ENCODE assay signal across 14 mouse cellular contexts in the genomic region with DNA sequence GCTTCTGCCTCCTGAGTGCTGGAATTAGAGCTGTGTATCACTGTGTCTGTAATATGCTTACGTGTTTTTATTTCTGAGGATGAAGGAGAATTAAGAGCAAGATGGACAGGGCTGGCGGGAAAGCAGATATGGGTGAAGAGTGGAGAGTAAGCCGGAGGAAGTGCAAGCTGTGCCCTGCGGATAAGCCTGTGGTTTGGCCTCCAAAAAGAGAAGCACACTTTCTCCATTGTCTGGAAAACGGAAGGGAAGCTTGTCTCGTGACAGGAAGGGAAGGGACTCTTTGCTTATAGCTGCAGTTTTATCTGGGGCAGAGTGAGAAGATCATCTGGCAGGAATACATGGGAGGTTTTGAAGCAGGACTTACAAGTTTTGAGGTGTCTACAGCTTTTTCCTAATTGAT. TPM values are rescaled to one million over a fixed set of nuclear protein-coding genes. Genes with fewer than 3 reads are reported as not detected.
DNase-seq lines count a peak whose midpoint lies in the region; ATAC-seq and TF ChIP-seq lines count a peak whose summit lies in the region.
"Had no signal": no experiment of that assay in that cellular context is flagged by ENCODE, and none has a peak within 500 bp of the region (broad histone marks: within the 10 kb centered on the region; RNA-seq: fewer than 3 reads in every experiment).

No protein-coding gene starts in this region.

- no peak overlapping the region for H3K4me3 ChIP-seq in heart, embryonic 12.5 days
- peak overlapping the region; percentile 38; the same call in 1 of the 2 replicates for H3K4me3 ChIP-seq in bone marrow macrophage, adult 2 months (ENCODE audit: insufficient read depth, low read length)
- no peak overlapping the region for H3K4me3 ChIP-seq in hindbrain, embryonic 11.5 days (ENCODE audit: low read depth, low read length)
- H3K4me3 ChIP-seq: heart, embryonic 15.5 days had no signal

- TF ChIP-seq CTCF in bone marrow macrophage, adult 2 months (IDR thresholded peaks at IDR 0.05; ENCODE audit: low read depth, low read length): no peak

- H3K27me3 ChIP-seq in heart, embryonic 12.5 days (replicated peaks): no peaks in the 10 kb centered on the region
- H3K27me3 ChIP-seq in hindbrain, embryonic 11.5 days (ENCODE audit: control insufficient read depth, insufficient read depth, low read length): no peaks in the 10 kb centered on the region
- H3K27me3 ChIP-seq: CH12.LX; heart, embryonic 15.5 days had no signal

- peak; percentile 97 for DNase-seq in heart, adult 11 months
- DNase-seq in heart, postnatal 4 days: peak; percentile 19
- no peak for DNase-seq in hindbrain, embryonic 11.5 days (ENCODE audit: low spot score)
- no peak for DNase-seq in frontal cortex, adult 2 months (ENCODE audit: extremely low spot score in 1 of 2, low spot score in 1 of 2)
- DNase-seq in kidney, adult 18-20 months: no peak
- DNase-seq: adrenal gland, postnatal 25 days; kidney, postnatal 4 days had no signal

- H3K4me1 ChIP-seq in heart, embryonic 12.5 days (replicated peaks): peaks cover 13% of the 10 kb centered on the region
- H3K4me1 ChIP-seq in bone marrow macrophage, adult 2 months (ENCODE audit: control insufficient read depth, insufficient read depth, low read length): peaks cover 70% of the 10 kb centered on the region
- no peaks in the 10 kb centered on the region for H3K4me1 ChIP-seq in hindbrain, embryonic 11.5 days (replicated peaks; ENCODE audit: control insufficient read depth, insufficient read depth, low read length)

- no peak for ATAC-seq in heart, embryonic 12.5 days (ENCODE audit: insufficient number of reproducible peaks, low FRiP score)
- peak; percentile 87 for ATAC-seq in megakaryocyte, adult 5-6 weeks (ENCODE audit: poor library complexity, severe bottlenecking)
- no peak for ATAC-seq in hindbrain, embryonic 11.5 days (ENCODE audit: low FRiP score)

- no peak for TF ChIP-seq POLR2A in bone marrow macrophage, adult 2 months (IDR thresholded peaks at IDR 0.05; ENCODE audit: borderline replicate concordance, low read depth, low read length)

- no peaks in the 10 kb centered on the region for H3K9me3 ChIP-seq in heart, embryonic 12.5 days (replicated peaks)
- H3K9me3 ChIP-seq in hindbrain, embryonic 11.5 days (ENCODE audit: control insufficient read depth, low read length): no peaks in the 10 kb centered on the region
- H3K9me3 ChIP-seq: heart, embryonic 15.5 days had no signal

- H3K27ac ChIP-seq in heart, embryonic 12.5 days (ENCODE audit: poor library complexity, severe bottlenecking): no peak overlapping the region; the same call in 1 of the 2 replicates
- H3K27ac ChIP-seq in bone marrow macrophage, adult 2 months (ENCODE audit: insufficient read depth, low read depth, low read length): peak overlapping the region; percentile 97
- no peak overlapping the region for H3K27ac ChIP-seq in hindbrain, embryonic 11.5 days (ENCODE audit: low read depth, low read length)
- H3K27ac ChIP-seq: heart, embryonic 15.5 days had no signal

- H3K9ac ChIP-seq in heart, embryonic 12.5 days: no peak overlapping the region
- no peak overlapping the region for H3K9ac ChIP-seq in hindbrain, embryonic 11.5 days (ENCODE audit: low read depth, low read length)
- H3K9ac ChIP-seq: heart, embryonic 15.5 days had no signal

- H3K36me3 ChIP-seq in heart, embryonic 12.5 days: no peaks in the 10 kb centered on the region
- no peaks in the 10 kb centered on the region for H3K36me3 ChIP-seq in hindbrain, embryonic 11.5 days (ENCODE audit: control insufficient read depth, insufficient read depth, low read length)
- H3K36me3 ChIP-seq: heart, embryonic 15.5 days had no signal

- H3K4me2 ChIP-seq in heart, embryonic 12.5 days: no peak overlapping the region
- H3K4me2 ChIP-seq in hindbrain, embryonic 11.5 days (replicated peaks; ENCODE audit: low read depth, low read length): no peak overlapping the region
- H3K4me2 ChIP-seq: heart, embryonic 15.5 days had no signal

- WGBS in heart, embryonic 12.5 days: 49% methylated on average over 6 of the region's 6 CpGs
- 76% methylated on average over 6 of the region's 6 CpGs for WGBS in hindbrain, embryonic 11.5 days

RNA-seq across cellular contexts. Expression of a gene that starts 51.0 kb away (rescaled TPM):
- polyA plus RNA-seq in heart, embryonic 12.5 days (2016; fragmentation: Nextera tagmentation; extraction: Ambion mirVana): 0.09 TPM in 1 of 2 replicates, not detected in the other
- polyA plus RNA-seq in bone marrow macrophage, adult 2 months (2012; ENCODE audit: insufficient read depth, insufficient read length, missing spikeins): 0.47 TPM in 1 of 2 replicates, not detected in the other
- total RNA-seq in heart, postnatal 4 days (2021): under 1 TPM; 0.19 to 0.27 TPM
- not detected in 2 replicates for total RNA-seq in megakaryocyte, adult 5-6 weeks (2015)
- not detected in 2 replicates for total RNA-seq in megakaryocyte, adult 5-6 weeks (2017)
- polyA plus RNA-seq in hindbrain, embryonic 11.5 days (2014; fragmentation: Nextera tagmentation; extraction: Ambion mirVana): 0.11 TPM in 1 of 2 replicates, not detected in the other
- polyA plus RNA-seq in frontal cortex, adult 2 months (2012; rRNA removed): not detected in 2 replicates
- total RNA-seq: adrenal gland, postnatal 25 days; CH12.LX had no signal
- polyA plus RNA-seq: cortical plate, adult 2 months; limb, embryonic 11.5 days had no signal

RNA-seq across cellular contexts. Expression of a gene that starts 58.2 kb away (rescaled TPM):
- polyA plus RNA-seq in heart, embryonic 12.5 days (2016; fragmentation: Nextera tagmentation; extraction: Ambion mirVana): 7.5 and 8.6 TPM in 2 replicates
- 29.7 and 33.3 TPM in 2 replicates for polyA plus RNA-seq in bone marrow macrophage, adult 2 months (2012; ENCODE audit: insufficient read depth, insufficient read length, missing spikeins)
- 10 to 100 TPM; 10.3 to 12.9 TPM for total RNA-seq in heart, postnatal 4 days (2021)
- total RNA-seq in megakaryocyte, adult 5-6 weeks (2015): 16.8 and 17.9 TPM in 2 replicates
- 28.2 and 29.7 TPM in 2 replicates for total RNA-seq in megakaryocyte, adult 5-6 weeks (2017)
- 13.4 and 19.1 TPM in 2 replicates for polyA plus RNA-seq in hindbrain, embryonic 11.5 days (2014; fragmentation: Nextera tagmentation; extraction: Ambion mirVana)
- polyA plus RNA-seq in frontal cortex, adult 2 months (2012; rRNA removed): 11.9 and 13.0 TPM in 2 replicates

Comparison
In these comparisons a context has a peak if more than half of its experiments do, and no peak if none do; other contexts are left out.
1. DNase-seq: peak in heart, adult 11 months (single experiment) and heart, postnatal 4 days (single experiment); none in hindbrain, embryonic 11.5 days (single experiment), frontal cortex, adult 2 months (0 of 2) and kidney, adult 18-20 months (single experiment).